Mouse (Mus musculus): ENCODE measurements around the gene Trim33. TPM values are rescaled to one million over a fixed set of nuclear protein-coding genes. Genes with fewer than 3 reads are reported as not detected.

The Trim33 gene
- polyA plus RNA-seq, 1 experiment from 2014 or later, result 42.6 TPM

GRCm38 (mm10) chr3:103385383-103386291 lies 106.5 kb downstream of the Trim33 start:
- Histone ChIP-seq H3K27me3 (no peaks in the 10 kb centered on the region), H3K9ac (no peak overlapping the region), H3K4me1 (no peaks in the 10 kb centered on the region), H3K36me3 (no peaks in the 10 kb centered on the region), H3K9me3 (replicated peaks) (no peaks in the 10 kb centered on the region), H3K4me2 (replicated peaks) (no peak overlapping the region), H3K4me3 (no peak overlapping the region), H3K27ac (no peak overlapping the region)
- 0 out of 2 replicates have a peak, but pooled peaks have one; percentile 38 for ATAC-seq (ENCODE audit: low FRiP score)
- 95% methylated on average over 5 of the region's 5 CpGs for WGBS

- Histone ChIP-seq H3K36me3 (no peaks in the 10 kb centered on the region), H3K4me1 (no peaks in the 10 kb centered on the region), H3K4me3 (no peak overlapping the region), H3K27ac (no peak overlapping the region), H3K27me3 (no peaks in the 10 kb centered on the region), H3K4me2 (replicated peaks) (no peak overlapping the region), H3K9me3 (replicated peaks) (no peaks in the 10 kb centered on the region), H3K9ac (no peak overlapping the region)
- no peak for ATAC-seq (ENCODE audit: low FRiP score)
- WGBS, result 93% methylated on average over 16 of the region's 16 CpGs
These were observed 107.4 kb downstream of the Trim33 start for GRCm38 (mm10) chr3:103386292-103387031.

GRCm38 (mm10) chr3:103392613-103393258 lies 113.6 kb downstream of the Trim33 start:
- H3K9ac ChIP-seq, result no peak overlapping the region
- peaks cover 2% of the 10 kb centered on the region; the same call in 1 of the 2 replicates for H3K4me1 ChIP-seq
- ATAC-seq (ENCODE audit: low FRiP score), result peak; percentile 80
- no peak overlapping the region for H3K4me2 ChIP-seq (replicated peaks)
- no peaks in the 10 kb centered on the region for H3K36me3 ChIP-seq
- H3K27ac ChIP-seq, result no peak overlapping the region
- WGBS, result 4% methylated on average over 3 of the region's 3 CpGs
- no peaks in the 10 kb centered on the region for H3K9me3 ChIP-seq (replicated peaks)
- no peak overlapping the region for H3K4me3 ChIP-seq
- no peaks in the 10 kb centered on the region for H3K27me3 ChIP-seq

GRCm38 (mm10) chr3:103393283-103394060 lies 114.4 kb downstream of the Trim33 start:
- no peak overlapping the region for H3K4me2 ChIP-seq (replicated peaks)
- ATAC-seq (ENCODE audit: low FRiP score), result peak; percentile 68
- H3K36me3 ChIP-seq, result no peaks in the 10 kb centered on the region
- WGBS, result 83% methylated on average over 14 of the region's 14 CpGs
- no peak overlapping the region for H3K27ac ChIP-seq
- H3K4me3 ChIP-seq, result no peak overlapping the region
- H3K9ac ChIP-seq, result no peak overlapping the region
- no peaks in the 10 kb centered on the region for H3K27me3 ChIP-seq
- H3K4me1 ChIP-seq, result peaks cover 2% of the 10 kb centered on the region
- no peaks in the 10 kb centered on the region for H3K9me3 ChIP-seq (replicated peaks)

- Histone ChIP-seq H3K27me3 (no peaks in the 10 kb centered on the region), H3K27ac (no peak overlapping the region), H3K4me1 (peaks cover 2% of the 10 kb centered on the region), H3K36me3 (no peaks in the 10 kb centered on the region), H3K4me3 (no peak overlapping the region), H3K9me3 (replicated peaks) (no peaks in the 10 kb centered on the region), H3K4me2 (replicated peaks) (no peak overlapping the region), H3K9ac (no peak overlapping the region)
- ATAC-seq (ENCODE audit: low FRiP score), result no peak
- WGBS, result 86% methylated on average over 2 of the region's 2 CpGs
These were observed 115.0 kb downstream of the Trim33 start for GRCm38 (mm10) chr3:103394121-103394520.

- WGBS, result 76% methylated on average over 3 of the region's 3 CpGs
- Histone ChIP-seq H3K27me3 (no peaks in the 10 kb centered on the region), H3K4me1 (peaks cover 19% of the 10 kb centered on the region), H3K9me3 (replicated peaks) (no peaks in the 10 kb centered on the region), H3K4me3 (no peak overlapping the region), H3K36me3 (no peaks in the 10 kb centered on the region), H3K27ac (no peak overlapping the region), H3K9ac (no peak overlapping the region), H3K4me2 (replicated peaks) (no peak overlapping the region)
- ATAC-seq (ENCODE audit: low FRiP score), result no peak
These were observed 118.4 kb downstream of the Trim33 start for GRCm38 (mm10) chr3:103397523-103397922.

GRCm38 (mm10) chr3:103400807-103401206 lies 121.7 kb downstream of the Trim33 start:
- no peaks in the 10 kb centered on the region for H3K27me3 ChIP-seq
- no peak overlapping the region for H3K9ac ChIP-seq
- H3K9me3 ChIP-seq (replicated peaks), result no peaks in the 10 kb centered on the region
- peak overlapping the region; percentile 80 for H3K27ac ChIP-seq
- no peak overlapping the region for H3K4me2 ChIP-seq (replicated peaks)
- 70% methylated on average over 6 of the region's 6 CpGs for WGBS
- peak; percentile 38; the same call in 1 of the 2 replicates for ATAC-seq (ENCODE audit: low FRiP score)
- H3K36me3 ChIP-seq, result no peaks in the 10 kb centered on the region
- H3K4me1 ChIP-seq, result peaks cover 19% of the 10 kb centered on the region
- no peak overlapping the region for H3K4me3 ChIP-seq

DNA sequence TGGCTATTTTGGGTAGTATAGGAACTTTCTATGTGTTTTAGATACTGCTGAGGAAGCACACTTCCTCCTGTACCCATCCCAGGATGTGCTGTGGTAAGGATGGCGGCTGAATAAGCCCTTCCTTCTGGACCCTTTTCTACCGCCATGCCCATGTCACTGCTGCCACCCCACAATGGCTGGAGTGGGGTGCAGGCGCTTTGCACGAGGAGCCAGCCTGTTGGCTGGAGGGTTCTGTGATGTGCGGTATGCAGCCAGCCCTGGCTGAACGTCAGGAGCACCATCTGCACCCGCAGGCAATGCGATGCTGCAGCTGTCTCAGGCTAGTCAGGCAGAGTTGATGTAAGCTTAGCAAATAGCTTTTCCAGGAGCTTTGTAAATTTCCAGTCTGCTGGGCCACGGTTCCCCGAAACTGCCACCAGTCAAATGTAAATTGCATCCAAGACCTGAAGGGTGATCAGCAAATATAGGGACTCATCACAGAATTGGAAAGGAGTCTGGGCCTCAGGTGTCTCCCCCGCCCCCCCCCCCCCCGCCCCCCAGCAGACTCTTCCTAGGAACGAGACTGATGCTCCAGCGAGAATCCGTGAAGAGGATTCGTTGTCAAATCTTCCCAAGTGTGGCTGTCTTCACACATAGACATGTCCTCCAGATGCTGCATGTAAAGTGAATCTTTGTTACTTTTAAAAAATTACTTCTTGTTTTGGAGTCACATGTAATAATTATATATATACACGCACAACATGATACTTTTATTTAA lies 122.4 kb downstream of the Trim33 start:
- Histone ChIP-seq H3K9ac (no peak overlapping the region), H3K27ac (peak overlapping the region; percentile 80), H3K27me3 (no peaks in the 10 kb centered on the region; the same call in 1 of the 2 replicates), H3K4me3 (no peak overlapping the region), H3K36me3 (no peaks in the 10 kb centered on the region), H3K4me2 (replicated peaks) (peak overlapping the region; percentile 17; the same call in 1 of the 2 replicates), H3K9me3 (replicated peaks) (no peaks in the 10 kb centered on the region), H3K4me1 (peaks cover 19% of the 10 kb centered on the region)
- peak; percentile 85 for ATAC-seq (ENCODE audit: low FRiP score)
- 28% methylated on average over 17 of the region's 17 CpGs for WGBS

DNA sequence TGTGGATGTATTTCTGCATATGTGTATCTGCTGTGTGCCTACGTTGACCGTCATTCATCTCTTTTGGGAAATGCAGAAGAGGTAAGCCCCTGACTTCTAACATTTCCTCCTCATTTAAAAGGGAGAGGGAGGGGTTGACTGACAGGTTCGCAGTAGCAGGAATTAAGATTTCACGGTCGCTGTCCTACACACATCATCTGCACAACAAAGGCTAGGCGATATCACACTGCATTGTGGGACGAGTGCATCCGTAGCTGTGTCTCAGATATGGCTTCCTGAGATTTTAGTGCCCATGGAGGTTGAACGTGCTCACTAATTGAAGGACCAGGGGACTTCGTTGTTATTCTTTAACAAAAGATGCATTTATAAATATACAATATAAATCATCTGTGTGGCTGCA lies 123.1 kb downstream of the Trim33 start:
- 23% methylated on average over 10 of the region's 10 CpGs for WGBS
- 0 out of 2 replicates have a peak, but pooled peaks have one; percentile 59 for ATAC-seq (ENCODE audit: low FRiP score)
- peaks cover 19% of the 10 kb centered on the region for H3K4me1 ChIP-seq
- H3K27ac ChIP-seq, result peak overlapping the region; percentile 64
- H3K9me3 ChIP-seq (replicated peaks), result no peaks in the 10 kb centered on the region
- 0 out of 2 replicates have a peak overlapping the region, but pooled peaks have one; percentile 9 for H3K4me2 ChIP-seq (replicated peaks)
- H3K27me3 ChIP-seq, result no peaks in the 10 kb centered on the region; the same call in 1 of the 2 replicates
- no peak overlapping the region for H3K4me3 ChIP-seq
- no peak overlapping the region for H3K9ac ChIP-seq
- no peaks in the 10 kb centered on the region for H3K36me3 ChIP-seq

DNA sequence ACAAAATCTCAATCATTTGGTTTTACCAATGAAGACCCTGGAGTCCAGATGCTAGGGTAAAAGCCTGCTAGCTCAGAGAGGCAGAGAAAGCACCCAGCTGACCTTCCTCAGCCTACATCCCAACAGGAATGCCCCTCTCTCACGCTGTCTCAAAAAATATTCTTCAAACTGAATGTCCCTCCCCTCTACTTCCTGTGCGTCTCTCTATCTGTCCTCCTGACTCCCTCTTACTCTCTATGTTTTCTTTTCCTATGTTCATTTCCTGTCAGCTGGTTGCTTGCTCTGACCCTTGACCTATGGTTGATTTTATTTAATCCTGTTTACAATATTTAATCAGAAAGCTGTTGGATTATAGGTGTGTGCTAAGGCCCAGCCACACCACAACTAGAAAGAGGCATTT lies 126.0 kb downstream of the Trim33 start:
- no peaks in the 10 kb centered on the region for H3K9me3 ChIP-seq (replicated peaks)
- H3K36me3 ChIP-seq, result no peaks in the 10 kb centered on the region
- no peak overlapping the region for H3K4me3 ChIP-seq
- no peaks in the 10 kb centered on the region; the same call in 1 of the 2 replicates for H3K27me3 ChIP-seq
- H3K9ac ChIP-seq, result no peak overlapping the region
- H3K4me1 ChIP-seq, result peaks cover 19% of the 10 kb centered on the region
- no peak overlapping the region for H3K4me2 ChIP-seq (replicated peaks)
- whole genome bisulfite sequencing, result 66% methylated on average over 2 of the region's 2 CpGs
- no peak for ATAC-seq (ENCODE audit: low FRiP score)
- H3K27ac ChIP-seq, result no peak overlapping the region

Data from hindbrain, embryonic 12.5 days (tissue).